Mouse (Mus musculus) stomach, postnatal 0 days (tissue): ENCODE data around the gene Anapc5.

Experiments
- CTCF ChIP-seq: IDR thresholded peaks from 2 replicates; pipeline ENCODE4 v1.5.1; 2016; ENCODE audit warnings: antibody characterized with exemption, low read depth, mild to moderate bottlenecking, moderate library complexity
- EP300 ChIP-seq: optimal IDR thresholded peaks from 2 replicates; pipeline ENCODE3; 2016; ENCODE audit warnings: antibody characterized with exemption

GRCm38 (mm10) chr5:122777322-122777721, 43.8 kb downstream of the Anapc5 start:
- TF ChIP-seq CTCF: no peak
- TF ChIP-seq EP300: no peak
